Mouse (Mus musculus) G1E (cell line): ENCODE results near the gene Rai14. TPM values are rescaled to one million over a fixed set of nuclear protein-coding genes. Genes with fewer than 3 reads are reported as not detected.

Experiments used
- ATAC-seq: 2 replicates; pipeline ENCODE4 v1.8.0; 2016; ENCODE audit warnings: mild to moderate bottlenecking; ENCODE audit not compliant: insufficient number of reproducible peaks, poor library complexity, low FRiP score, severe bottlenecking; ENCODE audit errors: extremely low read depth
- DNase-seq: peaks from one replicate; pipeline ENCODE4 v3.0.0; 2012; ENCODE audit warnings: low spot score
- H3K27me3 ChIP-seq: 2 replicates; pipeline ENCODE4 v1.6.1; 2012; ENCODE audit warnings: mild to moderate bottlenecking, low read length, inconsistent platforms; ENCODE audit not compliant: insufficient read depth
- H3K36me3 ChIP-seq: replicated peaks from 2 replicates; pipeline ENCODE3; 2012; ENCODE audit warnings: mild to moderate bottlenecking, inconsistent platforms
- H3K4me1 ChIP-seq: 2 replicates; pipeline ENCODE4 v1.6.1; 2012; ENCODE audit warnings: low read depth, low read length, inconsistent platforms, mixed read lengths; ENCODE audit not compliant: insufficient read depth
- H3K4me3 ChIP-seq: 2 replicates; pipeline ENCODE4 v1.5.1; 2012; ENCODE audit warnings: low read depth, mild to moderate bottlenecking, inconsistent platforms, low read length, moderate library complexity, mixed read lengths
- H3K9me3 ChIP-seq: replicated peaks from 2 replicates; pipeline ENCODE4 v1.6.1; 2012; ENCODE audit warnings: inconsistent platforms
- CTCF ChIP-seq: IDR thresholded peaks from 2 replicates; pipeline ENCODE4 v1.5.1; 2012; ENCODE audit warnings: low read depth, low read length, inconsistent platforms, mixed read lengths
- GATA1 ChIP-seq: IDR thresholded peaks from 2 replicates; pipeline ENCODE4 v1.6.1; 2012; ENCODE audit warnings: borderline replicate concordance, low read length, inconsistent platforms, mixed read lengths
- GATA2 ChIP-seq: IDR thresholded peaks from 2 replicates; pipeline ENCODE4 v1.6.1; 2012; ENCODE audit warnings: low read depth, low read length, inconsistent platforms, borderline replicate concordance
- POLR2AphosphoS5 ChIP-seq: IDR thresholded peaks from 2 replicates; pipeline ENCODE4 v1.6.1; 2012; ENCODE audit warnings: low read depth, low read length, inconsistent platforms; ENCODE audit not compliant: insufficient replicate concordance
- TAL1 ChIP-seq: conservative IDR thresholded peaks from 2 replicates; pipeline ENCODE4 v1.6.1; 2012; ENCODE audit warnings: low read depth, low read length, inconsistent platforms, mixed read lengths
- polyA plus RNA-seq: library from polyadenylated mRNA; stranded (reverse); fragments of >175 nt; gene quantifications from 2 replicates; pipeline ENCODE4 v1.2.3, GENCODE M21; 2012
- total RNA-seq, 2 experiments: library from RNA; stranded (forward) in 1 of 2; stranded (reverse) in 1 of 2; fragments of 200-1000 nt in 1 of 2; fragments of >200 nt in 1 of 2; fragmentation: Nextera tagmentation in 1 of 2; gene quantifications; 2 replicates each; pipeline ENCODE4 v1.2.3; 2014 to 2017

The Rai14 gene
- total and polyA plus RNA-seq, 3 experiments, result 0.60 TPM; not detected in 2

DNA sequence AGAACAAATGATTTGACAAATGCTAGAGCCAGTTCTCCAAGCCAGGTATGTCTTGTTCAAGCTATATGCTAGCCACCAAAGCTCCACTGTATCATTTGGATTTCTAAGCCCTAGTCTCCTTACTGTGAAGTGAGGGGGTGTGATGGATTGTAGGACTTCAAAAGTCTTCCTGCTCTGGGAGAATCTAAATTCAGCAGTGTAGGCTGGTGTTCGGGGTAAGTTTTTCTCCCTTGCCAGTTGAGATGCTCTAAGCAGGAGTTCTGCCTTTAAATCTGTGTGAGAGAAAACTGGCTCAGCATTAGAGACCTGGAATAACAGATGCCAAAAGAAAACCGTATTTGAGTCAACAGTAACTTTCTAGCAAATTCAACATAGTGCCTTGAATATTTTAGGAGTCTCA lies 35.9 kb upstream of the Rai14 start:
- no peak for ATAC-seq

DNA sequence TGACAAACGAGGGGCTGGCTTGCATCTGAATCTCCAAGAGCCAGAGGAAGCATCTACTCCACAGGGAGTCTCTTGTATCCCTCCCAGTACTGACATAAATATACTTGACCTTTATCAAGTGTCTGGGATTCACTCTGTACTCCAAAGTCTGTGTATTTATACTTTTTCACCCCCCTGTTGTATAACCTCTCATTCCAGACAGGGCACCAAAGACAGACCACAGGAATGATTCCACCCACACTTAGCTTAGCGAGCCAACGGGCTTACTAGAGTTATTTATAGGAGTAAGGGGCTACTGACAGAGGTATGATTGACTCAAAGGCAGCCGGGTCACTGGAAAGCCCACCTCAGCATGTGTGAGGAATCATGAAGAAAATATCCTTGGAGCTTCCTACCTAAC lies 35.3 kb upstream of the Rai14 start:
- Histone ChIP-seq H3K27me3 (no peaks in the 10 kb centered on the region), H3K4me1 (no peaks in the 10 kb centered on the region), H3K9me3 (no peaks in the 10 kb centered on the region), H3K36me3 (no peaks in the 10 kb centered on the region), H3K4me3 (no peak overlapping the region)
- TF ChIP-seq GATA1, result no peak
- no peak for TF ChIP-seq POLR2AphosphoS5
- TF ChIP-seq CTCF, result no peak
- TF ChIP-seq GATA2, result no peak
- no peak for TF ChIP-seq TAL1
- ATAC-seq, result no peak
- DNase-seq, result no peak

More for the DNA sequence above, 35.9 kb upstream of the Rai14 start:
- no peaks in the 10 kb centered on the region for H3K36me3 ChIP-seq
- no peaks in the 10 kb centered on the region for H3K9me3 ChIP-seq
- DNase-seq, result no peak
- H3K27me3 ChIP-seq, result no peaks in the 10 kb centered on the region
- no peak for TF ChIP-seq GATA2
- TF ChIP-seq POLR2AphosphoS5, result no peak
- no peaks in the 10 kb centered on the region for H3K4me1 ChIP-seq
- no peak overlapping the region for H3K4me3 ChIP-seq

DNA sequence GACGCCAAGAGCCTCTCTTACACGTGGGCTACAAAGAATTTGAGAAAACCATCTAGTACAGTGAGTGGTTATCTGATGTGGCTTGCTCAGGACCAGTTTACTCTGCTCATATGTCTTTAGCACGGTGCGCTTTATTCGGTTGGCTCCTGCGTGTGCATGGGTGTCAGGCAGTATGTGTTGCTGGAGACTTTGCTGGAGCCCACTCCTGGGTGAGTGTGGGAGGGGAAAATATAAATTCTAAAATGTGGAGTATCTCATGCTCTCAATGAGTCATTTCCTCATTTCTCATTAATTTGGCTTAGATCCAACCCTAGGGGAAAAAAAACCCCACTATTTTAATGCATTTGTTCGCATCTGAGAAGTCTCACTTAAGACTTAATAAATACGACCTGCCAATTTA lies 33.2 kb upstream of the Rai14 start:
- Histone ChIP-seq H3K36me3 (no peaks in the 10 kb centered on the region), H3K4me3 (no peak overlapping the region), H3K4me1 (no peaks in the 10 kb centered on the region), H3K9me3 (no peaks in the 10 kb centered on the region), H3K27me3 (no peaks in the 10 kb centered on the region)
- ATAC-seq (no peak), DNase-seq (no peak)
- no peak for TF ChIP-seq POLR2AphosphoS5
- no peak for TF ChIP-seq GATA2
- no peak for TF ChIP-seq CTCF
- no peak for TF ChIP-seq TAL1
- no peak for TF ChIP-seq GATA1

DNA sequence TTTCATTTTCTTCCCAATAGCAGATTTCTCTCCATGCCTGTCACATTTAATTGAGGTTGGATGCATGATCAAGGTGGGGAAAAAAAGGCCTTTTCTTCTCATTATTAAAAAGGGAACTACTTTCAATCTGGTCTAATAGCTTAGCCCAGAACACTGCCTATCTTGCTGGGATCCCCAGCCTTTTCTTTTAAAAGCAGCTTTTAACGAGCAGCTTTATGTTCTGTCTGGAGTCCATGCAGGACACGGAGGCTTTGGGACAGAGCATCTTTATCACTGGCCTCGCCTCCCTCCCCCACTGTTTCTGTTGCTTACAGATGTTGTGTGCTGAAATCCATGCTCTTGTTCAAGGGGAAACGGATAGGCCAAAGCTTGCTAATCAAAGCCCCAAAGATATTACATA lies 32.8 kb upstream of the Rai14 start:
- Histone ChIP-seq H3K9me3 (no peaks in the 10 kb centered on the region), H3K4me3 (no peak overlapping the region), H3K4me1 (no peaks in the 10 kb centered on the region), H3K27me3 (no peaks in the 10 kb centered on the region), H3K36me3 (no peaks in the 10 kb centered on the region)
- DNase-seq (no peak), ATAC-seq (no peak)
- no peak for TF ChIP-seq POLR2AphosphoS5
- TF ChIP-seq TAL1, result no peak
- TF ChIP-seq CTCF, result no peak
- TF ChIP-seq GATA2, result no peak
- no peak for TF ChIP-seq GATA1

DNA sequence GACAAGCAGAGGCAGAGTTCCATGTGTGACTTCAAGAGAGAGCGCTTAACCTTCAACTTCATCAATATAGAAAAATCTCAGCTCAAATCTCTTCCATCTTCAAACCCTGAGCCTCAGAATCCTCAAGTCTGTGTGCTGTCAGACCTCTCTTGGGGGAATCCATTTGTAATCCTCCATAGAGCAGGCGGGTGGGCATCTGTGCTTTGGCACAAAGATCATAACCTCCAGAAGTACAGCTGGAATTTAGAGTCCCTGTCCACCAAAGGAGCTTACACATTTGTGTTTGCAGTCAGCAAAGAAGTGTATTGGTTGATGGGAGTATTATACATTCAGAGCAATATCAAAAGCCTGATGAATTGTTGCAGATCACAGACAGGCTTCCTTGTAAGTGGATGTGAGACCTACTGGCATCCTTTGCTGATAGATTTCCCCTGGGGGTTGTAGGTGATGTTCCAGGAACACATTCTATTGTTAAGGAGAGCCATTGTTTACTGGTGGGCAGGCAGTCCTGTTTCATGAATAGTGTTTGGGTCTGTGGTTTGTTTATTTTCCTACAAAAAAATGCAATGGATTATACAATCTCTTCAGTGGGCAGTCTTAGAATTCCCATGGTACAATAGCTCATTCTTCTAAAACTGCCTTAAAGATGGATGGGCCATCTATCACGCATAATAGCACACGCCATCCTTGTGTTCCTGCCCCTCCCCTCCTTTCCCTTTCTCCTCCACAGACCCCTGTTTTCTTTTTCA lies 32.1 kb upstream of the Rai14 start:
- TF ChIP-seq CTCF (no peak), POLR2AphosphoS5 (no peak), TAL1 (no peak), GATA1 (no peak), GATA2 (no peak)
- Histone ChIP-seq H3K27me3 (no peaks in the 10 kb centered on the region), H3K4me3 (no peak overlapping the region), H3K4me1 (no peaks in the 10 kb centered on the region), H3K9me3 (no peaks in the 10 kb centered on the region), H3K36me3 (no peaks in the 10 kb centered on the region)
- ATAC-seq (no peak), DNase-seq (no peak)

DNA sequence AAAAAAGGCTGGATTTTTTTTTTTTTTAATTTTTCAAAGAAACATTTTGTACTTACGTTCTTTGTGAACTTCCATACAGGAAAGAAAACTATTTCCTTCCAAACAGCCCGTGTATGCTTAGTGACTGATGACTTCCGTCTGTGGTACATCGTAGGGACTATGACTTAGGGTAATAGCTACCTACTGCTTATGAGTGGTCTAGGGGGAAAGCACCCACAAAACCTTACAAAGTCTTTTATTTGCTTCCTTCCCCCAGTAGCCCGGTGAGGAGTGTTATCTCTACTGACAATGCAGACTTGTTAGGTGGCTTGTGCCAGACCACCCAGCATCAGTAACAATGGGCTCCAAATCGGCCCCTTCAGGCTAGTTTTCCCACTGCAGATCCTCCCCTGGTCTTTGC lies 28.0 kb upstream of the Rai14 start:
- no peaks in the 10 kb centered on the region for H3K4me1 ChIP-seq
- DNase-seq, result no peak
- no peak overlapping the region for H3K4me3 ChIP-seq
- no peak for ATAC-seq
- no peaks in the 10 kb centered on the region for H3K9me3 ChIP-seq
- H3K36me3 ChIP-seq, result no peaks in the 10 kb centered on the region
- TF ChIP-seq GATA1 (no peak), TAL1 (no peak)
- peaks cover 2% of the 10 kb centered on the region; the same call in 1 of the 2 replicates for H3K27me3 ChIP-seq

DNA sequence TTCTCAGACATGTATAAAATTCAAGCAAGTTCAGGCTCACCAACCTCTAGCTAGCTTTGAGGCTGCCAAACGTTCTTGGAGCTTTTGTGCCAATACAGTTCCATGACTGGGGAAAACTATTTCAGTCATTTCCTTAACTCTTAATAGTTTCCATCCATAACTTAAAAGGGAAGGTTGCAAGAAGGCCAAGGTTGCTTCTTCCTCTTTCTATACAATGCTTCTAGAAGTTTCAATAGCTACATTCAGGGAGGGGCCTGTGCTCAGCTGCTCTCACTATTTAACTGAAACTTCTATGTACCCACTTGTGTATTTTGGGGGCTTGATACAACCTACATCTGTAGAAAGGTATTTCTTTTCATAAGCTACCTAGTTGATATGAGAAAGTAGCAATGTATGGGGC lies 24.9 kb upstream of the Rai14 start:
- Histone ChIP-seq H3K36me3 (no peaks in the 10 kb centered on the region), H3K4me3 (no peak overlapping the region), H3K4me1 (no peaks in the 10 kb centered on the region), H3K27me3 (peaks cover 2% of the 10 kb centered on the region; the same call in 1 of the 2 replicates), H3K9me3 (no peaks in the 10 kb centered on the region)
- no peak for TF ChIP-seq CTCF
- TF ChIP-seq GATA2, result no peak
- TF ChIP-seq TAL1, result no peak
- TF ChIP-seq GATA1, result no peak
- TF ChIP-seq POLR2AphosphoS5, result no peak
- ATAC-seq (no peak), DNase-seq (no peak)
